Comparison of ENCODE assay signal across 11 mouse cellular contexts in the genomic region with DNA sequence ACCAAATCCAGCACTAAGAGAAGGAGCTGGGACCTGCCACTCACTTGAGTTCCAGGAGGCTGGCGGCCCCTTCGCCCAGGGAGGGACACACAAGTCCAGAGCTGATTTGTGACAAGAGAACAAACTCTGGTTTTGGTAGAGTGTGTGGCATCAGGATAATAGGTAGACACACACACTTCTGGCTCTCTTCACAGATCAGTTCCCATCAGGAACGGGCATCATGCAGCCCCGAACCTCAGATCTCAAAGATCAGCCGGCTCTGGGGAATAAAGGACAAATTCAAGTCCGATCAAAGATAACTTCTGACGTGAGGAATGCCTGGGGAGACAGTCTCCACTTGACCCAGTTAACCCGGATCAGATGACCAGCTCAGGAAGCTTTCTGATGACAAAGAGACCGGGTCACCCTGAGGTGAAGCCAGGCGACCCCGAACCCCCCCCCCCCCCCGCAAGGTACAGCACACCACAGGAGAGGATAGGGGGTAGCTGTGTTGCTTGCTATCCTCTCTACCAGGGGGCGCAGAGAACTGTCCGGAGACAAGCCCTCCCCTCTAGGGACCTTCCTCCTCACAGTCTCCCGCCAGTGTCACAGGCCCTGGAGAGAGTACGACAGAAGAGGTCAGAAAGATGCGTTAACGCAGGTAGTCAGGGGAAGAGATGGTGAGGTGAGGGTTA. TPM values are rescaled to one million over a fixed set of nuclear protein-coding genes. Genes with fewer than 3 reads are reported as not detected.
DNase-seq lines count a peak whose midpoint lies in the region; ATAC-seq and TF ChIP-seq lines count a peak whose summit lies in the region.
"Had no signal": no experiment of that assay in that cellular context is flagged by ENCODE, and none has a peak within 500 bp of the region (broad histone marks: within the 10 kb centered on the region; RNA-seq: fewer than 3 reads in every experiment).

No protein-coding gene starts in this region.

- peaks cover 8% of the 10 kb centered on the region for H3K4me1 ChIP-seq in heart, embryonic 15.5 days (replicated peaks)
- peaks cover 16% of the 10 kb centered on the region; the same call in 1 of the 2 replicates for H3K4me1 ChIP-seq in cortical plate, adult 2 months (ENCODE audit: control insufficient read depth, insufficient read depth, low read length)
- peaks cover 39% of the 10 kb centered on the region for H3K4me1 ChIP-seq in hindbrain, embryonic 12.5 days
- peaks cover 55% of the 10 kb centered on the region for H3K4me1 ChIP-seq in midbrain, embryonic 16.5 days (ENCODE audit: control insufficient read depth, insufficient read depth, low read length)

- peak overlapping the region; percentile 90 for H3K4me2 ChIP-seq in heart, embryonic 15.5 days
- peak overlapping the region; percentile 79 for H3K4me2 ChIP-seq in hindbrain, embryonic 12.5 days (replicated peaks)
- peak overlapping the region; percentile 72 for H3K4me2 ChIP-seq in midbrain, embryonic 16.5 days (ENCODE audit: low read length)

- peak overlapping the region; percentile 60 for H3K4me3 ChIP-seq in heart, embryonic 15.5 days
- peak overlapping the region; percentile 74 for H3K4me3 ChIP-seq in cortical plate, adult 2 months (ENCODE audit: insufficient read depth, low read length)
- peak overlapping the region; percentile 65 for H3K4me3 ChIP-seq in hindbrain, embryonic 12.5 days
- peak overlapping the region; percentile 80 for H3K4me3 ChIP-seq in midbrain, embryonic 16.5 days (ENCODE audit: low read depth, low read length)

- ATAC-seq in heart, embryonic 15.5 days (replicated peaks; ENCODE audit: insufficient number of reproducible peaks, insufficient read depth, low FRiP score, low read depth): no peak
- peak; percentile 49 for ATAC-seq in hindbrain, embryonic 12.5 days (ENCODE audit: low FRiP score)
- ATAC-seq in midbrain, embryonic 16.5 days: peak; percentile 60
- ATAC-seq in CD4-positive, CD25-positive, alpha-beta regulatory T cell, adult 4 months: no peak

- H3K36me3 ChIP-seq in heart, embryonic 15.5 days: no peaks in the 10 kb centered on the region
- H3K36me3 ChIP-seq in hindbrain, embryonic 12.5 days: peaks cover 13% of the 10 kb centered on the region
- peaks cover 10% of the 10 kb centered on the region; the same call in 1 of the 2 replicates for H3K36me3 ChIP-seq in midbrain, embryonic 16.5 days (ENCODE audit: control insufficient read depth, insufficient read depth, low read length)
- H3K36me3 ChIP-seq: G1E had no signal

- DNase-seq in heart, adult 9 months (ENCODE audit: low spot score in 2 of 2): no peak
- DNase-seq in adrenal gland, adult (ENCODE audit: inconsistent age in 2 of 2, low spot score in 1 of 2): no peak
- DNase-seq in layer of hippocampus, postnatal 25 days (ENCODE audit: extremely low spot score in 1 of 2, low spot score in 1 of 2): no peak
- DNase-seq: lung, postnatal 10 days; thymus, postnatal 14 days had no signal

- TF ChIP-seq POLR2A in cortical plate, adult 2 months (IDR thresholded peaks at IDR 0.05; ENCODE audit: extremely low read depth, insufficient read depth, low read length): no peak

- peaks cover 84% of the 10 kb centered on the region for H3K27me3 ChIP-seq in heart, embryonic 15.5 days
- H3K27me3 ChIP-seq in hindbrain, embryonic 12.5 days: peaks cover 7% of the 10 kb centered on the region
- no peaks in the 10 kb centered on the region for H3K27me3 ChIP-seq in midbrain, embryonic 16.5 days (ENCODE audit: control insufficient read depth, insufficient read depth, low read depth, low read length)

- H3K9me3 ChIP-seq in heart, embryonic 15.5 days (replicated peaks): no peaks in the 10 kb centered on the region
- H3K9me3 ChIP-seq in hindbrain, embryonic 12.5 days (replicated peaks): no peaks in the 10 kb centered on the region
- no peaks in the 10 kb centered on the region for H3K9me3 ChIP-seq in midbrain, embryonic 16.5 days (replicated peaks; ENCODE audit: control insufficient read depth, low read length, poor library complexity, severe bottlenecking)

- H3K9ac ChIP-seq in heart, embryonic 15.5 days: no peak overlapping the region
- peak overlapping the region; percentile 76 for H3K9ac ChIP-seq in hindbrain, embryonic 12.5 days
- peak overlapping the region; percentile 87 for H3K9ac ChIP-seq in midbrain, embryonic 16.5 days (ENCODE audit: low read depth, low read length)

- no peak overlapping the region for H3K27ac ChIP-seq in heart, embryonic 15.5 days
- peak overlapping the region; percentile 18; the same call in 1 of the 2 replicates for H3K27ac ChIP-seq in cortical plate, adult 2 months (ENCODE audit: insufficient read depth, low read length)
- H3K27ac ChIP-seq in hindbrain, embryonic 12.5 days: no peak overlapping the region
- H3K27ac ChIP-seq in midbrain, embryonic 16.5 days (ENCODE audit: low read length): 0 out of 2 replicates have a peak overlapping the region, but pooled peaks have one; percentile 92

- TF ChIP-seq CTCF in cortical plate, adult 2 months (IDR thresholded peaks at IDR 0.05; ENCODE audit: extremely low read depth, insufficient read depth, low read length): no peak

- WGBS in heart, embryonic 15.5 days: 10% methylated on average over 18 of the region's 18 CpGs
- 7% methylated on average over 18 of the region's 18 CpGs for WGBS in hindbrain, embryonic 12.5 days
- WGBS in midbrain, embryonic 16.5 days: 6% methylated on average over 17 of the region's 18 CpGs

RNA-seq across cellular contexts. Expression of a gene that starts 0.8 kb away (rescaled TPM):
- polyA plus RNA-seq in heart, embryonic 15.5 days (2015; fragmentation: Nextera tagmentation; extraction: Ambion mirVana): 2.1 and 2.9 TPM in 2 replicates
- 181 and 198 TPM in 2 replicates for polyA plus RNA-seq in cortical plate, adult 2 months (2012; rRNA removed)
- 60.7 and 66.1 TPM in 2 replicates for polyA plus RNA-seq in hindbrain, embryonic 12.5 days (2016; fragmentation: Nextera tagmentation; extraction: Ambion mirVana)
- polyA plus RNA-seq in midbrain, embryonic 16.5 days (2015; fragmentation: Nextera tagmentation; extraction: Ambion mirVana): 58.8 and 66.2 TPM in 2 replicates
- polyA plus RNA-seq in CD4-positive, CD25-positive, alpha-beta regulatory T cell, adult 4 months (2017; shearing (Covaris generic)): not detected
- total RNA-seq in layer of hippocampus, postnatal 25 days (2021): 100 to 1,000 TPM; 211 to 216 TPM
- polyA plus RNA-seq: G1E had no signal

RNA-seq across cellular contexts. Expression of a gene that starts 38.0 kb away (rescaled TPM):
- 0.05 TPM in 1 of 2 replicates, not detected in the other for polyA plus RNA-seq in heart, embryonic 15.5 days (2015; fragmentation: Nextera tagmentation; extraction: Ambion mirVana)
- 0.04 and 0.13 TPM in 2 replicates for polyA plus RNA-seq in cortical plate, adult 2 months (2012; rRNA removed)
- 0.26 and 0.27 TPM in 2 replicates for polyA plus RNA-seq in hindbrain, embryonic 12.5 days (2016; fragmentation: Nextera tagmentation; extraction: Ambion mirVana)
- 0.17 and 0.29 TPM in 2 replicates for polyA plus RNA-seq in midbrain, embryonic 16.5 days (2015; fragmentation: Nextera tagmentation; extraction: Ambion mirVana)
- under 1 TPM in 1 of 2 experiments, not detected in 1; 0.28 TPM for polyA plus RNA-seq in CD4-positive, CD25-positive, alpha-beta regulatory T cell, adult 4 months (2017; shearing (Covaris generic))
- total RNA-seq in layer of hippocampus, postnatal 25 days (2021): not detected
- total RNA-seq: G1E had no signal
- polyA plus RNA-seq: G1E had no signal

RNA-seq across cellular contexts. Expression of a gene that starts 51.0 kb away (rescaled TPM):
- 15.6 and 23.3 TPM in 2 replicates for polyA plus RNA-seq in heart, embryonic 15.5 days (2015; fragmentation: Nextera tagmentation; extraction: Ambion mirVana)
- 47.2 and 53.5 TPM in 2 replicates for polyA plus RNA-seq in cortical plate, adult 2 months (2012; rRNA removed)
- polyA plus RNA-seq in hindbrain, embryonic 12.5 days (2016; fragmentation: Nextera tagmentation; extraction: Ambion mirVana): 35.4 and 37.1 TPM in 2 replicates
- polyA plus RNA-seq in midbrain, embryonic 16.5 days (2015; fragmentation: Nextera tagmentation; extraction: Ambion mirVana): 41.8 and 45.6 TPM in 2 replicates
- 10 to 100 TPM; 14.5 to 16.7 TPM for polyA plus RNA-seq in CD4-positive, CD25-positive, alpha-beta regulatory T cell, adult 4 months (2017; shearing (Covaris generic))
- total RNA-seq in layer of hippocampus, postnatal 25 days (2021): 10 to 100 TPM; 30.3 to 40.8 TPM

RNA-seq across cellular contexts. Expression of a gene that starts 51.0 kb away (rescaled TPM):
- polyA plus RNA-seq in heart, embryonic 15.5 days (2015; fragmentation: Nextera tagmentation; extraction: Ambion mirVana): 20.7 and 28.8 TPM in 2 replicates
- polyA plus RNA-seq in cortical plate, adult 2 months (2012; rRNA removed): 61.9 and 64.7 TPM in 2 replicates
- polyA plus RNA-seq in hindbrain, embryonic 12.5 days (2016; fragmentation: Nextera tagmentation; extraction: Ambion mirVana): 46.9 and 47.6 TPM in 2 replicates
- polyA plus RNA-seq in midbrain, embryonic 16.5 days (2015; fragmentation: Nextera tagmentation; extraction: Ambion mirVana): 51.7 and 56.8 TPM in 2 replicates
- polyA plus RNA-seq in CD4-positive, CD25-positive, alpha-beta regulatory T cell, adult 4 months (2017; shearing (Covaris generic)): 1 to 10 TPM; 1.2 to 4.6 TPM
- total RNA-seq in layer of hippocampus, postnatal 25 days (2021): 10 to 100 TPM; 22.6 to 25.9 TPM

RNA-seq across cellular contexts. Expression of a gene that starts 55.3 kb away (rescaled TPM):
- polyA plus RNA-seq in heart, embryonic 15.5 days (2015; fragmentation: Nextera tagmentation; extraction: Ambion mirVana): not detected in 2 replicates
- polyA plus RNA-seq in cortical plate, adult 2 months (2012; rRNA removed): not detected in 2 replicates
- polyA plus RNA-seq in hindbrain, embryonic 12.5 days (2016; fragmentation: Nextera tagmentation; extraction: Ambion mirVana): 0.37 and 0.64 TPM in 2 replicates
- polyA plus RNA-seq in midbrain, embryonic 16.5 days (2015; fragmentation: Nextera tagmentation; extraction: Ambion mirVana): 1.0 and 1.6 TPM in 2 replicates
- not detected for polyA plus RNA-seq in CD4-positive, CD25-positive, alpha-beta regulatory T cell, adult 4 months (2017; shearing (Covaris generic))
- total RNA-seq in layer of hippocampus, postnatal 25 days (2021): not detected
- polyA plus RNA-seq: G1E had no signal

Comparison
In these comparisons a context has a peak if more than half of its experiments do, and no peak if none do; other contexts are left out.
1. ATAC-seq: peak in hindbrain, embryonic 12.5 days (single experiment) and midbrain, embryonic 16.5 days (single experiment); none in heart, embryonic 15.5 days (single experiment) and CD4-positive, CD25-positive, alpha-beta regulatory T cell, adult 4 months (single experiment).
2. H3K27ac ChIP-seq: peak in cortical plate, adult 2 months (single experiment) and midbrain, embryonic 16.5 days (single experiment); none in heart, embryonic 15.5 days (single experiment) and hindbrain, embryonic 12.5 days (single experiment).
3. RNA of a gene that starts 0.8 kb away (polyA plus RNA-seq): 181 to 198 TPM in cortical plate, adult 2 months, 60.7 to 66.1 TPM in hindbrain, embryonic 12.5 days and 58.8 to 66.2 TPM in midbrain, embryonic 16.5 days; 2.1 to 2.9 TPM in heart, embryonic 15.5 days and not detected in CD4-positive, CD25-positive, alpha-beta regulatory T cell, adult 4 months; every median in the first group is over 10 times any median in the second.
4. Peak in every context shown above with its lines, with median percentiles within 50 percentile points of each other: H3K4me2 ChIP-seq and H3K4me3 ChIP-seq.